Mouse (Mus musculus): ENCODE measurements around the gene Lcn6. TPM values are rescaled to one million over a fixed set of nuclear protein-coding genes. Genes with fewer than 3 reads are reported as not detected.
"Not testable (repeated sequence)": the region's sequence is repeated elsewhere in the genome, so short reads cannot be mapped to it uniquely, and the experiment has no call there.

Lcn6 gene
- total RNA-seq, 2 experiments from 2014 or later, result not detected

- no peak for DNase-seq (ENCODE audit: low spot score in 2 of 2)
Measured at GRCm38 (mm10) chr2:25701001-25701400, 24.4 kb downstream of the Lcn6 start.

- DNase-seq (ENCODE audit: low spot score in 2 of 2), result no peak
Measured at GRCm38 (mm10) chr2:25703706-25704105, 27.1 kb downstream of the Lcn6 start.

GRCm38 (mm10) chr2:25706643-25707481 lies 30.3 kb downstream of the Lcn6 start, which contains the start of gene Bmyc:
Gene Bmyc, plus strand, starts transcription at chr2:25706739.
- peak; percentile 88 to 90 for DNase-seq (ENCODE audit: low spot score in 2 of 2)

GRCm38 (mm10) chr2:25708121-25708520 lies 31.5 kb downstream of the Lcn6 start:
- peak in 1 of 2 experiments; percentile 40 for DNase-seq (ENCODE audit: low spot score in 2 of 2)

- DNase-seq (ENCODE audit: low spot score in 2 of 2), result not testable (repeated sequence)
Measured at GRCm38 (mm10) chr2:25709056-25709455, 32.5 kb downstream of the Lcn6 start.

GRCm38 (mm10) chr2:25709791-25710190 lies 33.2 kb downstream of the Lcn6 start:
- peak in 1 of 2 experiments; percentile 17 for DNase-seq (ENCODE audit: low spot score in 2 of 2)

GRCm38 (mm10) chr2:25711641-25712040 lies 35.1 kb downstream of the Lcn6 start:
- not testable (repeated sequence) for DNase-seq (ENCODE audit: low spot score in 2 of 2)

- no peak for DNase-seq (ENCODE audit: low spot score in 2 of 2)
Measured at GRCm38 (mm10) chr2:25717222-25717621, 40.6 kb downstream of the Lcn6 start.

Other genes starting within 250 kb of the Lcn6 start
- gene Abca2, start 248.1 kb upstream of the Lcn6 start, total RNA-seq (2021), result 100 to 1,000 TPM; 173 to 176 TPM
- gene Clic3, start 219.9 kb upstream of the Lcn6 start, total RNA-seq (2021), result 1 to 10 TPM in 1 of 2 experiments, under 1 TPM in 1; 0.66 to 1.0 TPM
- gene Paxx, start 215.7 kb upstream of the Lcn6 start, total RNA-seq (2021), result 10 to 100 TPM; 56.7 to 61.3 TPM
- 100 to 1,000 TPM; 572 to 608 TPM for gene Ptgds, start 206.7 kb upstream of the Lcn6 start, total RNA-seq (2021)
- not detected for gene Lcn12, start 182.9 kb upstream of the Lcn6 start, total RNA-seq (2021)
- 100 to 1,000 TPM; 114 to 115 TPM for gene Fbxw5, start 176.0 kb upstream of the Lcn6 start, total RNA-seq (2021)
- gene C8g, start 175.1 kb upstream of the Lcn6 start, total RNA-seq (2021), result 1 to 10 TPM; 1.3 to 2.1 TPM
- 10 to 100 TPM; 10.9 to 12.0 TPM for gene Traf2, start 129.8 kb upstream of the Lcn6 start, total RNA-seq (2021)
- 100 to 1,000 TPM; 212 to 213 TPM for gene Edf1, start 118.9 kb upstream of the Lcn6 start, total RNA-seq (2021)
- gene Mamdc4, start 101.9 kb upstream of the Lcn6 start, total RNA-seq (2021), result 1 to 10 TPM; 2.1 to 4.0 TPM
- 10 to 100 TPM; 63.0 to 66.2 TPM for gene Phpt1, start 101.6 kb upstream of the Lcn6 start, total RNA-seq (2021)
- 100 to 1,000 TPM in 1 of 2 experiments, 10 to 100 TPM in 1; 98.6 to 102 TPM for gene Ajm1, start 95.0 kb upstream of the Lcn6 start, total RNA-seq (2021)
- gene Rabl6, start 68.3 kb upstream of the Lcn6 start, total RNA-seq (2021), result 100 to 1,000 TPM; 150 to 155 TPM
- gene Ccdc183, start 59.1 kb upstream of the Lcn6 start, total RNA-seq (2021), result not detected
- 10 to 100 TPM; 16.7 to 17.5 TPM for gene Tmem141, start 54.8 kb upstream of the Lcn6 start, total RNA-seq (2021)
- 1 to 10 TPM in 1 of 2 experiments, under 1 TPM in 1; 0.56 to 1.1 TPM for gene Fcna, start 48.8 kb upstream of the Lcn6 start, total RNA-seq (2021)
- gene Lcn8, start 23.7 kb upstream of the Lcn6 start, total RNA-seq (2021), result not detected
- gene Lcn5, start 18.8 kb upstream of the Lcn6 start, total RNA-seq (2021), result not detected
- gene Lcn10, start 5.9 kb downstream of the Lcn6 start, total RNA-seq (2021), result not detected
- gene Obp2a, start 23.3 kb downstream of the Lcn6 start, total RNA-seq (2021), result not detected
- gene Bmyc, start 30.0 kb downstream of the Lcn6 start, total RNA-seq (2021), result 10 to 100 TPM; 92.5 to 96.1 TPM
- not detected for gene Obp2b, start 60.2 kb downstream of the Lcn6 start, total RNA-seq (2021)
- not detected for gene Lcn3, start 88.8 kb downstream of the Lcn6 start, total RNA-seq (2021)
- not detected for gene Lcn11, start 100.2 kb downstream of the Lcn6 start, total RNA-seq (2021)
- gene Gm13539, start 105.5 kb downstream of the Lcn6 start, total RNA-seq (2021), result not detected
- gene Glt6d1, start 139.1 kb downstream of the Lcn6 start, total RNA-seq (2021), result not detected
- not detected for gene Lcn9, start 146.4 kb downstream of the Lcn6 start, total RNA-seq (2021)
- gene Sohlh1, start 170.5 kb downstream of the Lcn6 start, total RNA-seq (2021), result not detected
- gene Kcnt1, start 186.9 kb downstream of the Lcn6 start, total RNA-seq (2021), result 10 to 100 TPM; 39.9 to 43.2 TPM

Measured in layer of hippocampus, adult 18-20 months (tissue).